Mouse (Mus musculus) erythroblast, embryonic 14.5 days (primary cell): Measurements from ENCODE around the gene Gm3327.
"Not testable (repeated sequence)": the region's sequence is repeated elsewhere in the genome, so short reads cannot be mapped to it uniquely, and the experiment has no call there.

Source experiments
- GATA1 ChIP-seq: IDR thresholded peaks from 2 replicates; pipeline ENCODE4 v1.6.1; 2012; ENCODE audit warnings: low read length, inconsistent platforms, mixed read lengths
- TAL1 ChIP-seq: IDR thresholded peaks from 3 replicates; pipeline ENCODE4 v1.6.1; 2012; ENCODE audit warnings: low read length, inconsistent platforms, mixed read lengths

GRCm38 (mm10) chr14:44091524-44091923, 32.1 kb upstream of the Gm3327 start:
- TF ChIP-seq TAL1, GATA1: not testable (repeated sequence)
